Mouse (Mus musculus) E14TG2a.4 (cell line): Measurements from ENCODE around the gene Exosc8.
"Not testable (repeated sequence)": the region's sequence is repeated elsewhere in the genome, so short reads cannot be mapped to it uniquely, and the experiment has no call there.

ENCODE experiments used
- H3K27me3 ChIP-seq: 2 replicates; pipeline ENCODE4 v1.6.1; 2014; ENCODE audit warnings: low read length, control low read depth; ENCODE audit not compliant: insufficient read depth
- H3K36me3 ChIP-seq: 2 replicates; pipeline ENCODE4 v1.6.1; 2014; ENCODE audit warnings: low read length, control low read depth; ENCODE audit not compliant: insufficient read depth
- H3K4me1 ChIP-seq: replicated peaks from 2 replicates; pipeline ENCODE4 v1.6.1; 2014; ENCODE audit warnings: low read depth, low read length, control low read depth
- H3K4me3 ChIP-seq: replicated peaks from 2 replicates; pipeline ENCODE4 v1.5.1; 2014; ENCODE audit warnings: mild to moderate bottlenecking, low read length
- H3K9me3 ChIP-seq: 2 replicates; pipeline ENCODE4 v1.6.1; 2014; ENCODE audit warnings: low read length, control low read depth
- CTCF ChIP-seq: conservative IDR thresholded peaks from 2 replicates; pipeline ENCODE4 v1.5.1; 2014; ENCODE audit warnings: low read length
- NANOG ChIP-seq: IDR thresholded peaks from 2 replicates; pipeline ENCODE4 v1.6.1; 2014; ENCODE audit warnings: borderline replicate concordance, low read length, mixed read lengths
- POU5F1 ChIP-seq: IDR thresholded peaks from 2 replicates; pipeline ENCODE4 v1.6.1; 2014; ENCODE audit warnings: low read length, borderline replicate concordance

Gene Exosc8

GRCm38 (mm10) chr3:54727588-54727987, 7.6 kb downstream of the Exosc8 start:
- Histone ChIP-seq H3K27me3 (no peaks in the 10 kb centered on the region), H3K9me3 (no peaks in the 10 kb centered on the region), H3K36me3 (peaks cover 92% of the 10 kb centered on the region), H3K4me1 (peaks cover 27% of the 10 kb centered on the region), H3K4me3 (no peak overlapping the region)
- TF ChIP-seq CTCF (no peak), NANOG (no peak), POU5F1 (no peak)

GRCm38 (mm10) chr3:54725344-54725743, 9.8 kb downstream of the Exosc8 start:
- H3K9me3 ChIP-seq = no peaks in the 10 kb centered on the region

GRCm38 (mm10) chr3:54723741-54724500, 11.3 kb downstream of the Exosc8 start:
- Histone ChIP-seq H3K36me3 (peaks cover 87% of the 10 kb centered on the region), H3K4me1 (peaks cover 22% of the 10 kb centered on the region), H3K9me3 (no peaks in the 10 kb centered on the region), H3K4me3 (no peak overlapping the region), H3K27me3 (no peaks in the 10 kb centered on the region)
- TF ChIP-seq NANOG = no peak

More at GRCm38 (mm10) chr3:54725344-54725743, 9.8 kb downstream of the Exosc8 start:
- TF ChIP-seq CTCF (no peak), NANOG (no peak), POU5F1 (no peak)
- peaks cover 27% of the 10 kb centered on the region for H3K4me1 ChIP-seq
- H3K27me3 ChIP-seq = no peaks in the 10 kb centered on the region
- no peak overlapping the region for H3K4me3 ChIP-seq
- peaks cover 91% of the 10 kb centered on the region for H3K36me3 ChIP-seq

GRCm38 (mm10) chr3:54718947-54719346, 16.2 kb downstream of the Exosc8 start:
- Histone ChIP-seq H3K27me3 (no peaks in the 10 kb centered on the region), H3K4me1 (peaks cover 16% of the 10 kb centered on the region), H3K4me3 (no peak overlapping the region), H3K36me3 (peaks cover 96% of the 10 kb centered on the region), H3K9me3 (no peaks in the 10 kb centered on the region)
- TF ChIP-seq NANOG (no peak), POU5F1 (no peak), CTCF (no peak)

GRCm38 (mm10) chr3:54717348-54717747, 17.8 kb downstream of the Exosc8 start:
- Histone ChIP-seq H3K9me3 (no peaks in the 10 kb centered on the region), H3K4me1 (0 out of 2 replicates have a peak, but pooled peaks cover 3% of the 10 kb centered on the region), H3K27me3 (no peaks in the 10 kb centered on the region), H3K4me3 (no peak overlapping the region), H3K36me3 (peaks cover 90% of the 10 kb centered on the region)
- no peak for TF ChIP-seq POU5F1
- no peak for TF ChIP-seq NANOG
- TF ChIP-seq CTCF = no peak

- Histone ChIP-seq H3K9me3 (no peaks in the 10 kb centered on the region), H3K36me3 (peaks cover 90% of the 10 kb centered on the region), H3K27me3 (no peaks in the 10 kb centered on the region), H3K4me1 (0 out of 2 replicates have a peak, but pooled peaks cover 3% of the 10 kb centered on the region), H3K4me3 (no peak overlapping the region)
- no peak for TF ChIP-seq NANOG
- no peak for TF ChIP-seq POU5F1
- TF ChIP-seq CTCF = no peak
These were observed 19.7 kb downstream of the Exosc8 start for GRCm38 (mm10) chr3:54715461-54715860.

- peaks cover 95% of the 10 kb centered on the region for H3K36me3 ChIP-seq
- H3K9me3 ChIP-seq = no peaks in the 10 kb centered on the region
- 0 out of 2 replicates have a peak, but pooled peaks cover 3% of the 10 kb centered on the region for H3K4me1 ChIP-seq
- no peak within 1 kb of the TSS for H3K4me3 ChIP-seq
- H3K27me3 ChIP-seq = no peaks in the 10 kb centered on the region
- TF ChIP-seq NANOG (no peak), POU5F1 (no peak), CTCF (no peak)
These were observed 20.9 kb downstream of the Exosc8 start, which contains the start of gene Gm21958 for GRCm38 (mm10) chr3:54714253-54714652. TSS of gene Gm21958 (minus strand) at chr3:54714353.

GRCm38 (mm10) chr3:54708972-54709371, 26.2 kb downstream of the Exosc8 start:
- H3K4me1 ChIP-seq = no peaks in the 10 kb centered on the region
- TF ChIP-seq CTCF (no peak), POU5F1 (no peak), NANOG (no peak)
- peaks cover 94% of the 10 kb centered on the region for H3K36me3 ChIP-seq

GRCm38 (mm10) chr3:54704106-54704505, 31.1 kb downstream of the Exosc8 start:
- H3K4me1 ChIP-seq, H3K4me3 ChIP-seq, H3K9me3 ChIP-seq, H3K27me3 ChIP-seq: not testable (repeated sequence)
- peaks cover 93% of the 10 kb centered on the region for H3K36me3 ChIP-seq

More at GRCm38 (mm10) chr3:54708972-54709371, 26.2 kb downstream of the Exosc8 start:
- H3K9me3 ChIP-seq = no peaks in the 10 kb centered on the region
- H3K4me3 ChIP-seq = no peak overlapping the region
- no peaks in the 10 kb centered on the region for H3K27me3 ChIP-seq
